Mouse (Mus musculus): ENCODE measurements at regions not wholly inside any gene's neighbourhood (a gene's known extent, or its start where the extent isn't known, plus 50 kb on each side); places are given as distances from the start of the nearest gene placed in this dataset.

DNA sequence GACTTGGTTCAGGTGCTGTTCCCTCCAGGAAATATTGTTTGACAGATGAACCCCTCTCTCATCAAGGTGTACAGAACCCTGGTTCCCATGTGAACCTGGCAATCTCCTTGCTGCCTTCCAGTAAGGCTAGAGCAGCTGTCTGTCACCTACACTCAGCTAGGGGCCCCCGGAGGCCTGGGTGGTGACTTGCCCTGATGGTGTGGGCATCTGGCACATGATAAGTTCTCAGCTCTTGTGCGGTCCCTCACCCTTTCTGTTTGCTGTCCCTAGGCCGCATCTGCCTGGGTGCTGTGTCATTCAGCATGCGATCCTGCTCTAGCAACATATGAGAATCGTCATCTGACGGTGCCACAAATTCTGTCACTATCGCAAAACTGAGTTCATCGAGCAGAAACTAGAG, 67.7 kb upstream of the Usp24 start:
- TF ChIP-seq POLR2A (IDR thresholded peaks at IDR 0.05; ENCODE audit: borderline replicate concordance, control insufficient read depth, low read depth, low read length): no peak
- TF ChIP-seq CTCF (IDR thresholded peaks at IDR 0.05; ENCODE audit: control insufficient read depth, insufficient read depth, low read length): no peak
